Mouse (Mus musculus): ENCODE results near the gene Phf11b. TPM values are rescaled to one million over a fixed set of nuclear protein-coding genes. Genes with fewer than 3 reads are reported as not detected.
"Not testable (repeated sequence)": the region's sequence is repeated elsewhere in the genome, so short reads cannot be mapped to it uniquely, and the experiment has no call there.

The Phf11b gene
- 25.4 and 27.3 TPM in 2 replicates for total RNA-seq (2017)

DNA sequence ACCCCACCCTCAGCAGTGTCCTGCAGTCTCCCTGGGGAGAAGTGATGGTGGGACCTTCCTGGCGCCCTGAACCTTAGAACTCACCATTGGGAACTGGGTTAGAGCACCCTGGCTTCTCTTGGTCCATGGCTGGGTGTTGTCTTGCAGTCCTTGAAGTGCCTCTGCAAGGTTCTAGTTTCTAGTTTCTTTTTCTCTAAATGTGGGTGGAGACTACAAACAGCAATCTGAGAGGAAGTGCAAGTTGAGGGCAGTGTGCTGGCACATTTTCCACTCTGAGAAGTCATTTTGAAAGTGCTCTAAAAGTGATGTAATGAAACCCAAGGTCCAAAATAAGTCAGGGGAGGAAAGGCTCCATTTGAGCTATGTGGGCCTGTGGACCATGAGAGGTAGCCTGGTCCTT is at the start of gene Phf11b:
TSS of gene Phf11b (minus strand) at position 163 of the 400 bp plus-strand sequence.
- peak; percentile 91 to 96 for ATAC-seq (replicated peaks in 1 of 2; ENCODE audit: insufficient read depth in 1 of 2, low FRiP score in 2 of 2, low TSS enrichment in 1 of 2, low read depth in 1 of 2, poor library complexity in 2 of 2, severe bottlenecking in 2 of 2)

DNA sequence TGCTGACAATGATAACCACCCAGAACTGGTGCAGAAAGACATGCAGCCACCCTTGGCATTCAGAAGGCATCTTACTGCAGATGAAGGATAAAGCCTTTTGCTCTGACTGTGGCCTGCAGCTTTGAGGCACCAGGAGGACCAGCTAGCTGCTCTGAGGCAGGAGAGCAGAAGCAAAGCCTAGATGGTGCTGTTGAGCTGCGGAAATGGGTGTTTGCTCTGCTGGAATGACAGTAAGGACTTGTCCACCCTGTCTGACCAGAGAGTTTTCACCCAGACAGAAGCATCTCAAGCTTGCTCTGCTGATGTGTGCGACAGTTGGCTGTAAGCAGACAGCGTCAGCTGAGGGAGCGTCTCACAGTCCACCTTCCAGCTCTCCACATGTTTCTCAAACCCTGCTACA is 49.0 kb upstream of the Phf11b start:
- ATAC-seq (replicated peaks in 1 of 2; ENCODE audit: insufficient read depth in 1 of 2, low FRiP score in 2 of 2, low TSS enrichment in 1 of 2, low read depth in 1 of 2, poor library complexity in 2 of 2, severe bottlenecking in 2 of 2), result not testable (repeated sequence)

DNA sequence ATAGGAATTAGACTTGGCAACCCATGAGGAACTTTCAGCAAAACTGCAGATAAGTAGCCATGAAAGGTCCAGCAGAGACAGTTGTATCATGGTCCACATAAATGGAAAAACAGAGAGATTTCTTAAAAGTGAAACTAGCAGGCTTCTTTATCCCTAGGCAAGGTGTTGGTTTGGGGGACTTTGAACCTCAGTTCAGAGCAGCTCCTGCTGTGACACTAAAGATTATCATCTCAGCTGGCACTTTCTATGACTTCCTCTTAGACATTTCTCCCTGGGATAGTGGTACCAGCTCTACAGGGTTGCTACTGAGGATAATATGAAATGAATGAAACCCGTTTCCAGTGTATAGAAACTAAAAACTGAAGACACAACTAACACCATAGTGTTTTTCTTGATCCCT is 48.4 kb upstream of the Phf11b start:
- ATAC-seq (replicated peaks in 1 of 2; ENCODE audit: insufficient read depth in 1 of 2, low FRiP score in 2 of 2, low TSS enrichment in 1 of 2, low read depth in 1 of 2, poor library complexity in 2 of 2, severe bottlenecking in 2 of 2), result no peak

DNA sequence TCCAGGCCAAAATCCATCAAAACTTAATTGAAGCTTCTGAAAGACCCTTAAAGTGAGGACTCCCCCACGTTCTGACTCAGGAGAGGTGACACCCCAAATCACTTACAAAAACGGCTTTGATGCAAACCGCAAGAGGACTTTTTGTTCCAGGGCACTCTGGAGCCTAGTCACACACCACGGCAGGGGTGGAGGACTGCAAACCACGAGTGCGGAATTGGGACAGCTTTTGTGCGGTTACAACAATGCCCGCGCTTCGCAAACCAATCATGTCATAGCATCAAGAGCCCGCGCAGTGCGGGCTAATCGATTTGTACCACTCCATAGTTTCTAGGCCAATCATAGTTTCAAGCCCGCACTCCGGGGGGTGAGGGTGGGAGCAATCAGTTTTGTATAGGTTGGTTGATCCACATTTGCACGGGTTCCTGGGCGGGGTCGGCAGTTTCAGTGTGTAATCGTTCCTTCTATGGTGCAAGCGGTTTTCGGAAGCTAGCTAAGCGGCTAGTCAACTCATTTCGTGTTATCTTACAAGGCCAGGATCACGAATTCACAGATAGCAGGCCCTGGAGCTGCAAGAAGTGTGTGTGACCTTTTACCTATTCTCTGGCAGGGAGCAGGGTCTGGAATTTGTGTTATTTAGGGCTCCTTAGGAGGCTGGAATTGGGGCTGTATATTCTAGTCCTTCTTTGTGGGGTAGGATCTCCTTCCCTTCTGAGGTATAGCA is 29.4 kb upstream of the Phf11b start:
- ATAC-seq (replicated peaks in 1 of 2; ENCODE audit: insufficient read depth in 1 of 2, low FRiP score in 2 of 2, low TSS enrichment in 1 of 2, low read depth in 1 of 2, poor library complexity in 2 of 2, severe bottlenecking in 2 of 2), result no peak

DNA sequence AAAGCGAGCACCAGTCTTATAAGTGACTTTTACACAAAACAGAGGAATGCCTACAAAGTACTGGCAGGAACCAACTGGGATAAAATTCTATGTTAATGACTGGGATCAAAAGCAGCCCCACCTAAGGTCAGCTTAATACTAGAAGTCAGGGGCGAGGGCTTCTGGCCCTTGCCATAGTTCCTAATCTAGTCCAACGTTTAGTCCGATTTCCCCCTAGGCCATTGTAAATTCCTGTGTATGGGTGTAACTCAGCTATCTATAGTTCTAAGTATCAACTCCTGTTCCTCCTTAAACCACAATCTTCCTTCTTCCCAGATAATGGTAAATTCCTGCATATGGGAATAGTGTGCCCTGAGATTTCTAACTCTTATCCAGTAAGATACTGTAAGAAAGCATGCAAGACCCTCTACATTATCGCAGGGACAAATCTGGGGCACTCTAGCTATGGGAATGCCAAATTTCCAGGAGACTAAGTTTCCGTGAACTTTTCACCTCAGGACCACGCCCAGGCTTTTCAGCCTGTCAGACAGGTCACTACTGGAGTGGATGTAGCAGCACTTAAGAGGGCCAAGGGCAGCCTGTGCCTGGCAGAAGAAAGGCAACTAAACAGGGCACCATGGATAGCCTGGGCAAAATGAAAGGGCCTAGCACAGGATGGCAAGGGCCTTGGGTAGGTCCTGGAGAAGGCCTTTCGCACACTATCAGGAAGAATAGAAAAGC is 25.4 kb upstream of the Phf11b start:
- ATAC-seq (replicated peaks in 1 of 2; ENCODE audit: insufficient read depth in 1 of 2, low FRiP score in 2 of 2, low TSS enrichment in 1 of 2, low read depth in 1 of 2, poor library complexity in 2 of 2, severe bottlenecking in 2 of 2), result no peak

DNA sequence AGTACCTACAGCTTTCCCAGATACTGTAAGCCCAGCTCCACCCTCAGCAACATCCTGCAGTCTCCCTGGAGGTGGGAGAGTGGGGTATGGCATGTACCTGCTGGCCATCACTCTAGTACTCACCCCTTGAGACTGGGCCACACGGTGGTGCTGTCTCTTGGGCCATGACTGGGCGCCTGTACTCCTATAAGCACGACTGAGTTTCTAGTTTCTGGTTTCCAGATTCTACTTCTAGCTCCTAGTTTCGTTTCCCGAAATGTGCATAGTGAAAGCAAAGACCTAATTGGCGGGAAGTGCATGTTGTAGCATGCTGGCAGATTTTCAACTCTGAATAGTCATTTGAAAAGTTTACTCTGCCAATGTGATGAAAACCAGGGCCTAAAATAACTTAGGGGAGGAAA is 24.1 kb upstream of the Phf11b start, which contains the start of gene Phf11d:
TSS of gene Phf11d (minus strand) at position 227 of the 401 bp plus-strand sequence.
- no peak for ATAC-seq (replicated peaks in 1 of 2; ENCODE audit: insufficient read depth in 1 of 2, low FRiP score in 2 of 2, low TSS enrichment in 1 of 2, low read depth in 1 of 2, poor library complexity in 2 of 2, severe bottlenecking in 2 of 2)

DNA sequence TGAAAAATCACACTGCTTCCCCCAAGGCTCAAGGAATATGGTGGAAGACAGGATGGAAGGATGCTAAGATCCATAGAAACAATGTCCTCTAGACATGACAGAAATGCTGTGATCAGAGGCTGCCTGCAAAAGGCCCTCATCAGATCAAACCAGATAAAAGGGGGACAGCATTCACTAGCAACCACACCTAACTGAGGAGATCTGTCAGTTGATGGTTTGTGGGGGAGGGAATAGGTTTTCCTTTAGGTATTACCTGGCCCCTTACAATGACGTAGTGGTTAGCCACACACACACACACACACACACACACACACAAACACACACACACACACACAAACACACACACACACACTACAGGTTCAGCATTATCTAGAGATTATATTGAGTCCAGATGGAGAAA is 1.6 kb downstream of the Phf11b start:
- no peak for ATAC-seq (replicated peaks in 1 of 2; ENCODE audit: insufficient read depth in 1 of 2, low FRiP score in 2 of 2, low TSS enrichment in 1 of 2, low read depth in 1 of 2, poor library complexity in 2 of 2, severe bottlenecking in 2 of 2)

DNA sequence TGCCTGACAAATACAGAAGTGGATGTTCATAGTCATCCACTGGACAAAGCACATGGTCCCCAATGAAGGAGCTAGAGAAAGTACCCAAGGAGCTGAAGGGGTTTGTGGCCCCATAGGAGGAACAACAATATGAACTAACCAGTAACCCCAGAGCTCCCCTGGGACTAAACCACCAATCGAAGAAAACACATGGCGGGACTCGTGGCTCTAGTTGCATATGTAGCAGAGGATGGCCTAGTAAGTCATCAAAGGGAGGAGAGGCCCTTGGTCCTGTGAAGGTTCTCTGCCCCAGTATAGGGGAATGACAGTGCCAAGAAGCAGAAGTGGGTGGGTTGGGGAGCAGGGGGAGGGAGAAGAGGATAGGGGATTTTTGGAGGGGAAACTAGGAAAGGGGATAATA is 5.1 kb downstream of the Phf11b start:
- ATAC-seq (replicated peaks in 1 of 2; ENCODE audit: insufficient read depth in 1 of 2, low FRiP score in 2 of 2, low TSS enrichment in 1 of 2, low read depth in 1 of 2, poor library complexity in 2 of 2, severe bottlenecking in 2 of 2), result not testable (repeated sequence)

DNA sequence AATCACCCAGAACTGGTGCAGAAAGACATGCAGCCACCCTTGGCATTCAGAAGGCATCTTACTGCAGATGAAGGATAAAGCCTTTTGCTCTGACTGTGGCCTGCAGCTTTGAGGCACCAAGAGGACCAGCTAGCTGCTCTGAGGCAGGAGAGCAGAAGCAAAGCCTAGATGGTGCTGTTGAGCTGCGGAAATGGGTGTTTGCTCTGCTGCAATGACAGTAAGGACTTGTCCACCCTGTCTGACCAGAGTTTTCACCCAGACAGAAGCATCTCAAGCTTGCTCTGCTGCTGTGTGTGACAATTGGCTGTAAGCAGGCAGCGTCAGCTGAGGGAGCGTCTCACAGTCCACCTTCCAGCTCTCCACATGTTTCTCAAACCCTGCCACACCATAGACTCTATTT is 10.7 kb downstream of the Phf11b start:
- ATAC-seq (replicated peaks in 1 of 2; ENCODE audit: insufficient read depth in 1 of 2, low FRiP score in 2 of 2, low TSS enrichment in 1 of 2, low read depth in 1 of 2, poor library complexity in 2 of 2, severe bottlenecking in 2 of 2), result not testable (repeated sequence)

DNA sequence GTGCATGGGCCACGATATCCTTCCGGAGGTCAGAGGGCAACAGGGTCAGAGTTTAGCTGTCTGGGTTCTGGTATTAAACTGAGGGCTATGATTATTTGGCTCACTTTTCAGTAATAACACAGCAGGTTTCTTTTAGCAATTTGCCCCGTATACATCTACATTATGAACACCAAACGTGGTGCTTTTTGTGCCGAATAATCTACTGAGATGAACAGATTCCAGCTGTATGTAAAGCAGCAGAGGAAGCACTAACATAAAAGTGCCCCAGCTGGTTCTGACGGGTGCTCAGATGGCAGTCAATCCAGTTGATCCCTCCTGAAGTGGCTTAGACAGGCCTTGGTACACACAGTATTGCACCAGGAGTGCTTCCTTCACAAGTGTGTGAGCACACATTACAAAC is 21.2 kb downstream of the Phf11b start:
- ATAC-seq (replicated peaks in 1 of 2; ENCODE audit: insufficient read depth in 1 of 2, low FRiP score in 2 of 2, low TSS enrichment in 1 of 2, low read depth in 1 of 2, poor library complexity in 2 of 2, severe bottlenecking in 2 of 2), result not testable (repeated sequence)

DNA sequence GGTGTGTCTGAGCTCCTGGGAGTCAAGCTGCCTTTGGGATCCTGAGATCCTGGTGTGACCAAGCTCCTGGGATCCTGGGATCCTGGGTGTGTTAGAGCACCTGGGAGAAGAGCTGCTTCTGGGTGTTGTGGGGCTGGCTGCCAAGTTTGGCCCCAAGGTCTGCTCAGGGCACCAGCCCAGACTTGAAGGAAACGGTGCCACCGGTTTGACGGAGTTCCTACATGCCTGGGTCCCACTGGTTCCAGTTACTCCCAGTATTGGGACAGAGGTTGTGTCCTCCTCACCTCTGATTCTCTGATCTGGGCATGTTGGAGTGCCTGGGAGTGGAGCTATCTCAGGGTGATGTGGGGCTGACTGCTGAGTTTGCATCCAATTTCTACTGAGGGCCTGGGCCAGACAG is 22.1 kb downstream of the Phf11b start:
- not testable (repeated sequence) for ATAC-seq (replicated peaks in 1 of 2; ENCODE audit: insufficient read depth in 1 of 2, low FRiP score in 2 of 2, low TSS enrichment in 1 of 2, low read depth in 1 of 2, poor library complexity in 2 of 2, severe bottlenecking in 2 of 2)

DNA sequence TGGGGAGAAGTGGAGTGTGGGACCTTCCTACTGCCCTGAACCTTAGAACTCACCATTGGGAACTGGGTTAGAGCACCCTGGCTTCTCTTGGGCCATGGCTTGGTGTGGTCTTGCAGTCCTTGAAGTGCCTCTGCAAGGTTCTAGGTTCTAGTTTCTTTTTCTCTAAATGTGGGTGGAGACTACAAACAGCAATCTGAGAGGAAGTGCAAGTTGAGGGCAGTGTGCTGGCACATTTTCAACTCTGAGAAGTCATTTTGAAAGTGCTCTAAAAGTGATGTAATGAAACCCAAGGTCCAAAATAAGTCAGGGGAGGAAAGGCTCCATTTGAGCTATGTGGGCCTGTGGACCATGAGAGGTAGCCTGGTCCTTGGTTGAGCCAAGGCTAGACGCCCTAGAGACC is 43.8 kb downstream of the Phf11b start, which contains the start of gene Phf11a:
TSS of gene Phf11a (minus strand) at position 132 of the 400 bp plus-strand sequence.
- peak; percentile 68 to 83 for ATAC-seq (replicated peaks in 1 of 2; ENCODE audit: insufficient read depth in 1 of 2, low FRiP score in 2 of 2, low TSS enrichment in 1 of 2, low read depth in 1 of 2, poor library complexity in 2 of 2, severe bottlenecking in 2 of 2)

DNA sequence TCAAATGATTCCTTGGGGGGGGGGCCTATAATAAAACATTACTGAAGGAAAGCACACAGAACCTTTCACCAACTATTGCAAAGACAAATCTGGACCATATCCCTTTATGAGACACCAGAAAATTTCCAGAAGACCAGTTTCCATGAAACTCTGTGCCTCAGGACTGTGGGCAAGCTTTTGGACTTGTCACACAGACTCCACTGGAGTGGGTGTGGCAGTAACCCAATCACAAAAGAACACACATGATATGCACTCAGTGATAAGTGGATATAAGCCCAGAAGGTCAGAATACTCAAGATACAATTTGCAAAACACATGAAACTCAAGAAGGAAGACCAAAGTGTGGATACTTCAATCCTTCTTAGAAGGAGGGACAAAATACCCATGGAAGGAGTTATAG is 49.4 kb downstream of the Phf11b start:
- not testable (repeated sequence) for ATAC-seq (replicated peaks in 1 of 2; ENCODE audit: insufficient read depth in 1 of 2, low FRiP score in 2 of 2, low TSS enrichment in 1 of 2, low read depth in 1 of 2, poor library complexity in 2 of 2, severe bottlenecking in 2 of 2)

DNA sequence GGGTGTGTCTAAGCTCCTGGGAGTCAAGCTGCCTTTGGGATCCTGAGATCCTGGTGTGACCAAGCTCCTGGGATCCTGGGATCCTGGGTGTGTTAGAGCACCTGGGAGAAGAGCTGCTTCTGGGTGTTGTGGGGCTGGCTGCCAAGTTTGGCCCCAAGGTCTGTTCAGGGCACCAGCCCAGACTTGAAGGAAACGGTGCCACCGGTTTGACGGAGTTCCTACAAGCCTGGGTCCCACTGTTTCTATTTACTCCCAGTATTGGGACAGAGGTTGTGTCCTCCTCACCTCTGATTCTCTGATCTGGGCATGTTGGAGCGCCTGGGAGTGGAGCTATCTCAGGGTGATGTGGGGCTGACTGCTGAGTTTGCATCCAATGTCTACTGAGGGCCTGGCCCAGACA is 66.2 kb downstream of the Phf11b start:
- not testable (repeated sequence) for ATAC-seq (replicated peaks in 1 of 2; ENCODE audit: insufficient read depth in 1 of 2, low FRiP score in 2 of 2, low TSS enrichment in 1 of 2, low read depth in 1 of 2, poor library complexity in 2 of 2, severe bottlenecking in 2 of 2)

Other genes starting within 250 kb of the Phf11b start
- gene 1700129C05Rik, start 198.5 kb downstream of the Phf11b start, total RNA-seq (2017), result not detected in 2 replicates
- not detected in 2 replicates for gene Gm5142, start 162.6 kb downstream of the Phf11b start, total RNA-seq (2017)
- gene Rcbtb1, start 140.1 kb downstream of the Phf11b start, total RNA-seq (2017), result 29.6 and 32.1 TPM in 2 replicates
- gene Gm6904, start 81.1 kb downstream of the Phf11b start, total RNA-seq (2017), result not detected in 2 replicates
- gene Phf11a, start 43.8 kb downstream of the Phf11b start, total RNA-seq (2017), result 0.55 and 1.9 TPM in 2 replicates
- 4.8 and 12.1 TPM in 2 replicates for gene Phf11d, start 24.1 kb upstream of the Phf11b start, total RNA-seq (2017)
- 1.5 and 1.7 TPM in 2 replicates for gene Phf11c, start 54.0 kb upstream of the Phf11b start, total RNA-seq (2017)
- 22.6 and 25.7 TPM in 2 replicates for gene Setdb2, start 99.5 kb upstream of the Phf11b start, total RNA-seq (2017)
- 29.5 and 36.4 TPM in 2 replicates for gene Cab39l, start 99.6 kb upstream of the Phf11b start, total RNA-seq (2017)

Measured in hematopoietic stem cell, adult 5-6 weeks (primary cell).